Mouse (Mus musculus) thymus, postnatal 36 days (tissue): ENCODE measurements around the gene Tfr2.

Experiments
- DNase-seq, 2 experiments: peaks; one replicate each; pipeline ENCODE4 v3.0.0; 2022; ENCODE audit warnings: mixed read lengths in 2 of 2

The Tfr2 gene

GRCm38 (mm10) chr5:137628498-137629305 is 59.1 kb downstream of the Tfr2 start, which contains the start of the genes Fbxo24, Lrch4 and Gm20605:
Fbxo24 (minus strand) TSS chr5:137629002.
Lrch4 (plus strand) TSS chr5:137629121.
Gm20605 (plus strand) TSS chr5:137629175.
- peak; percentile 99 to 100 for DNase-seq

DNA sequence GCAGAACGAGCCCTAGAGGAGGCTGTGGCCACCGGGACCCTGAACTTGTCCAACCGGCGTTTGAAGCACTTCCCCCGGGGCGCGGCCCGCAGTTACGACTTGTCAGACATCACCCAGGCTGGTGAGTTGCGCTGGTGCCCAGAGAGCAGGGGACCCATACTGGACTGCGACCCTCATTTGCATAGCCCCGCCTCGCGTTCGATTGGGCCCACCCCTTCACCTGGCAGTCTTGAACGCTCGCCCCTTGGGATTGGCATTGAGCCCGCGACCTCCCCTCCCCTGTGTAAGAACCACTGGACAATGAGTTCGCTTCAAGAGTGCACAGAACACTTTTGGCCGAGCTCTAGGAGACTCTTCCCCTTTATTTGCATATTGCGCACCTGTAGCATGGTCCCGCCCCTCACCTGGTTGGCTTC is 59.7 kb downstream of the Tfr2 start:
- DNase-seq, result no peak

- DNase-seq, result peak; percentile 57 to 71
These were observed 60.4 kb downstream of the Tfr2 start for GRCm38 (mm10) chr5:137629906-137630545.

DNA sequence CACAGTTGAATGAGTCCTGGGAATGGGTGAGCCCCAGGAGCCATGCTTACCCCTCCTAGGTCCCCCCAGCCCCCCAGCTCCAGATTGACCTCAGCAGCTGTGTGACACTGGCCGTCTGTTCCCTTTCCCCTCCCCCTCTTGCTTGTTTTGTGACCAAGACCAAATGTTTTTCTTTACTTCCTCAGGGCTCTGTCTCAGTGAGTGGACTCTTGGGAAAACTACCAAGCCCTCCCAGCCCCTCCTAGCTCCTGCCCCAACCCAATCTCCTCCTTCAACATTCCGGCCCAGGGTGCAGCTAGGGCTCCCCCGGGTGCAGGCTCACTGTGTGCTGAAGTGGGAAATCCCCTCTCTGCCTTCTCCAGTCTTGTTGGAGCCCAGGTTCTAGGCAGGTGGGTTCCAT is 61.0 kb downstream of the Tfr2 start:
- DNase-seq, result peak in 1 of 2 experiments; percentile 49

DNA sequence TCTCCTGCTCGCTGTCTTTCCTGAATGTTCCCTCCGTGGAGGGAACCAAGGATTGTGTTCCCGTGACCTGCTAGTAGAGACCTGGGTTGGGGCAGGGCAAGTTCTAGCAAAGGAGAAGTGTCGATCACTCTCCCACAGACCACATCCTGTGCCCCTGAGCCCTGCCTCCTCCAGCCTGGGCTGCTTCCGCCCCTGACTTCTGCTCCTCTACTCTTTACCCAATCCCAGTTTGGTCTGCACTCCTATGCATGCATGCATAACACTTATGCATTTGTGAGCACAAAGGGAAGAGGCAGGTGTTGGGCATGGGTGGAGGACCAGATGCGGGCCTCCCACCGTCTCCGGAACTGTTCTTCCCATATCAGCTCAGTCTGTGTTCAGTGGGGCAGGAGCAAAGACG is 61.5 kb downstream of the Tfr2 start:
- peak; percentile 85 to 92 for DNase-seq

DNA sequence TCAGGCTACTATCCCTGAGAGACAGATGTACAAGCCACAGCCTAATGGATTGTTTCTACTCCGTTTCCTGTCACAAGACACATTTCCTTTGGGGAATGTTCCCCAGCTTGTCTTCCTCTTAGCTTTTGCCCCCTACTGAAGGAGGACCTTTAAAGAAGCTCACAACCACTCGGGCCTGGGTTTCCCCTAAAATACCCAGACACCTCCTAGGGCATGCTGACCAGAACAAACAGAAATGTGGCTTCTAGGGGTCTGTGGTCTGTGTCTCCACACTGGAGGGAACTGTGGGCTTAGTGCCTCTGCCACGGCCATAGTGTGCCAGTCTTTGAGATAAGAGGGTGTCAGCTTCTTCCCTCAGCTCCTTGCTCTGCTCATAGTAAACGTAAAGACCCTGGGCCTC is 62.0 kb downstream of the Tfr2 start:
- DNase-seq, result no peak

GRCm38 (mm10) chr5:137633397-137634084 is 63.9 kb downstream of the Tfr2 start:
- no peak for DNase-seq
